Mouse (Mus musculus): ENCODE results near the gene Frem2. TPM values are rescaled to one million over a fixed set of nuclear protein-coding genes. Genes with fewer than 3 reads are reported as not detected.

Gene Frem2
- not detected for polyA plus RNA-seq (2017; shearing (Covaris generic))

GRCm38 (mm10) chr3:53656878-53657561 is at the start of gene Frem2:
TSS of gene Frem2 (minus strand) at chr3:53657355.

GRCm38 (mm10) chr3:53488353-53488752 is 168.8 kb downstream of the Frem2 start, which contains the start of gene Stoml3:
TSS of gene Stoml3 (plus strand) at chr3:53488653.

Other genes with a start within 250 kb of the Frem2 start
- 18.7 TPM for gene Nhlrc3, start 194.0 kb downstream of the Frem2 start, polyA plus RNA-seq (2017; shearing (Covaris generic))
- 13.8 TPM for gene Proser1, start 193.7 kb downstream of the Frem2 start, polyA plus RNA-seq (2017; shearing (Covaris generic))
- gene Stoml3, start 168.7 kb downstream of the Frem2 start, polyA plus RNA-seq (2017; shearing (Covaris generic)): not detected
- not detected for gene Gm10985, start 187.7 kb upstream of the Frem2 start, polyA plus RNA-seq (2017; shearing (Covaris generic))
- gene Ufm1, start 206.5 kb upstream of the Frem2 start, polyA plus RNA-seq (2017; shearing (Covaris generic)): 75.6 TPM